Mouse (Mus musculus) frontal cortex, postnatal 14 days (tissue): Measurements from ENCODE around the gene Slc9a3r1.
A peak's percentile ranks its signal among the peaks of the same experiment; 100 is the strongest.

Experiments used
- DNase-seq, 2 experiments: peaks; one replicate each; pipeline ENCODE4 v3.0.0; 2022; ENCODE audit warnings: low spot score in 2 of 2

Gene Slc9a3r1

DNA sequence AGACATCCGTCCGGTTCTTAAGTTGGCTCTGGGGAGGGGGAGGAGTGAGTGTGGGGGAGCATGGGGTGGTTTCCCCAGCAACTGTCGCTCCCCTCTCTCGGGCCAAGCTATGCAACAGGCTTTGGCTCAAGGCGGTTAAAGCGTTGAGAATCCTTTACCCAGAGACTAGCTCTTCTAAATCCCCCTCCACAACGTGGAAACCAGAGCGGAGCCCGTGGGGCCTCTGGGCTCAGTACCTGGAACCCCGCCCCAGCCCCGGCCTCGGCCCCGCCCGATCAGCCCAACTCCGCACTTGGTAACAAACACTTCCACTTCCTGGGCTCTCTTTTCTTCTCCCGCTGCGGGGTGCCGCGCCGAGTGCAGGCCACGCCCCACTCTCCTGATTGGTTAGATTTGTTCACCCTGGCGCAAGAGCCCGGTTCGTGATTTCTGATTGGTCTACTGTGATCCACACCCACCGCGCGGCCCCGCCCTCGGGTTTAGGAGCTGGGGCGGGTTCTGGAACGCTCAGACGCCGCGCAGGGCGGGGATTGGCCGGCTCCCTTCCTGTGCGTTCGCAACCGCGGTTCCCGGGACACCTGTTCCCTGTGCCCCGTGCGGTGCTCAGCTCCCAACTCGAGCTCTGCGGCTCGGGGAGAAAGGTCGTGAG is at the start of gene Slc9a3r1:
TSS of gene Slc9a3r1 (plus strand) at position 510 of the 649 bp plus-strand sequence.
- DNase-seq, result peak; percentile 90

- no peak for DNase-seq
Observed at GRCm38 (mm10) chr11:115119409-115119808, 43.7 kb upstream of the Slc9a3r1 start.

- DNase-seq, result no peak
Observed at GRCm38 (mm10) chr11:115128483-115128882, 34.7 kb upstream of the Slc9a3r1 start.

DNA sequence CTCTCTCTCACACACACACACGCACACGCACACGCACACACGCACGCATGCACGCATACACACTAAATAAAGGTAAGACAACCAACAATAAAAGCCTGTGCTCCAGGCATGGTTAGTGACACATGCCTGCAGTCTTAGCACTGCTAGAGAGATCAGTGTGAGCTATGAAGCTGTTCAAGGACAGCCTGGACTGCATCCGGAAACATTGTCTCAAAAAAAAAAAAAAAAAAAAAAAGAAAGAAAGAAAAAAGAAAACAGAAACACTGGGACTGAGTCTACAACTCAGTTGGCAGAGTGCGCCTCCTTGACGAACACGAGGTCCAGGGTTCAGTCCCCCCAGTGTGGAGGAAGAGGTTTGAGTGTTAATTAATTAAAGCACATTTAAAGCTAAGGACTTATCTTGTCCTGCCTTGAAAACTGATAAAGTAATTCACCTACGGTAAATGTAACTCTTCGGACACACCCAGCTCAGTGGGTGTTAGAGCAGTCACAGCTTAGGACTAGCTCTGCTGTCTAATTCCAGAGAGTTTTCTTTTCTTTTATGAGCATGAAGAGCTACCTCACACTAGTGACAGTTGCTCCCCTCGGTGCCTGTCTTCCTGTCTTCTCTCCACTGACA is 33.5 kb upstream of the Slc9a3r1 start:
- DNase-seq, result no peak

GRCm38 (mm10) chr11:115131768-115132381 is 31.3 kb upstream of the Slc9a3r1 start:
- no peak for DNase-seq

DNA sequence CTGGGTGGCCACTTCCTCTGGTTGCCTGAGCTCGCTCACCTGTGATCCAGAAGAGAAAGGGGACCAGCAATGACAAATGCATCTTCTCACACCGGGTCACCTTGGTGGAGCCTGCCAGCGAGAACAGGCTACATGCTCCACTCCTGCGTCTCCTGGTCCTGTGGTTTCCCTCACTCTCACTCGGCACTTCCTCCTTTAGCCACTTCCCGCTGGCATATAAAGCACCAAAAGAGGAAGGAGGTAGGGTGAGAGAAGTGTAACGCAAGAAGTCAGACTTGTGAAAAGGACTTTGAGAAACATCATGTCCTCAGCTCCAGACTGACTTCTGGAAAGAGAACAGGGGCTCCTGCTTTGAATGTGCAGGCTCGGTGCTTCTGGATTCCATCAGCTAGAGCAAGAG is 29.3 kb upstream of the Slc9a3r1 start, which contains the start of gene Cd300lf:
TSS of gene Cd300lf (minus strand) at position 193 of the 400 bp plus-strand sequence.
- DNase-seq, result no peak

DNA sequence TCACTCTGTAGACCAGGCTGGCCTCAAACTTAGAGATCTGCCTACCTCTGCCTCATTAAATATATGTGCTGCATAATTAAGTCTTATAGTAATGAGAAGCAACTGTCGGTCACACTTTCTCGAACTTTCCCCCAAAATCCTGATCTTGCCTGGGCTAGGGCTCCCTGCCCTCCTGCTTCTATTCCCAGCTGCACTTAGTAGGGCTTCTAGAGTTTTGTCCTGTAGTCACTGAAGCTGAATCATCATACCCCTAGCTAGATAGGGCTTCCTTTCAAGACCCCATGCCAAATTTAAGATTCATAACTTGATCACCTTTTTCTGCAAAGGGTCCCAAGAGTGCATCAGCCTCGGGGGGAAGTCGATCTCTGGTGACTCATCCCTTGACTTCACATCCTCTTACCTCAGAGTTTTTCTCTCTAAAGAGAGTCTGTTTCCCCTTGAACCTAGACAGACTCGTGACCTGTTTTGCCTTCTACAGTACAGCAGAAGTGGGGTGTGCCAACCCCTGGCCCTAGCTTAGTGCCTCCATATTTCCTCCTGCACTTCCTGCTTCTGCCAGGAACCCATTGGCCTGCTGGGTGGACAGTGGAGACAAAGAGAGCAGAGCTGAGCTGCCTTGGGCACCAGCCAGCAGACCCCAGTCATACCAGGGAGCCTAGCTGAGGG is 24.4 kb upstream of the Slc9a3r1 start:
- no peak for DNase-seq

- no peak for DNase-seq
Observed at GRCm38 (mm10) chr11:115141970-115142369, 21.2 kb upstream of the Slc9a3r1 start.

DNA sequence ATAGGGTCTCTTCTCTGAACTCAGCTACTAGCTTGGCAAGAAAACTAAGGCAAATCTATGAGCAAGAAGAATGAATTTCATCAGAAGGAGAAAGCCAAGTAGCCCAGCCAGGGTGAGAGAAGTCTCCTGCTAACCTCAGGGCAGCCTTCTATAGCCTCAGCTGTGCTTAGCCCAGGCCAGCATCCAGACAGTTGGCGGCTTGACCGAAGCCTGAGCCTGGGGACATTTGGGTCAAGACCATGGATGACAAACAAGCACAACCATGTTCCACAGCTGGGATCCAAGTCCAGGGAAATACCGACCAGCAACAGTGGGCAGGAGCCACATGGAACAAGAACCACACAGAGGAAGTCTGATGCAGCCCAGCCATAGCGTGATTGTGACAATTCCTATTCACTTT is 15.3 kb upstream of the Slc9a3r1 start:
- no peak for DNase-seq

DNA sequence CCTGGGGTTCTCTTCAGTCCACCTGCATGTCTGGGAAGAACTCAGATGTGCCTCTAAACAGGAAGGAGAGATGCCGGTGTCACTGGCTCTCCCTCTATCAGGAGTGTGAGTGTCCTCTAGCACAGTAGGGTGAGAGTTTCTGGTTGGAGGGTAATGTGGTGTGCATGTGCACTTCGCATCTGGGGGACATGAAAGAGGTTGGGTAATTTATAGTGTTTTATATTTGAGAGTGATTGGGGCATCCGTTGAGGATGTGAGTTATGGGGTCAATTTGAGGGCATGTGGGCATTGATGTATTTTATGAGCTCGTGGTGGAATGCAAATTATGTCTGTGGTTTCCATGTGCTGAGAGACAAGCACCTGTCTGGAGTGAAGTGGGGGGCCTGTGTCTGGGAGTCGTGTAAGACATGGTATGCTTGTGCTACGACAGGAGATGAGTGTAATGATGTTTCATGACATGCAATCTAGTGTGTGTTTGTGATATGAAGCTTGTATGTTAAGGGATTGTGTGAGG is 12.3 kb upstream of the Slc9a3r1 start:
- no peak for DNase-seq

DNA sequence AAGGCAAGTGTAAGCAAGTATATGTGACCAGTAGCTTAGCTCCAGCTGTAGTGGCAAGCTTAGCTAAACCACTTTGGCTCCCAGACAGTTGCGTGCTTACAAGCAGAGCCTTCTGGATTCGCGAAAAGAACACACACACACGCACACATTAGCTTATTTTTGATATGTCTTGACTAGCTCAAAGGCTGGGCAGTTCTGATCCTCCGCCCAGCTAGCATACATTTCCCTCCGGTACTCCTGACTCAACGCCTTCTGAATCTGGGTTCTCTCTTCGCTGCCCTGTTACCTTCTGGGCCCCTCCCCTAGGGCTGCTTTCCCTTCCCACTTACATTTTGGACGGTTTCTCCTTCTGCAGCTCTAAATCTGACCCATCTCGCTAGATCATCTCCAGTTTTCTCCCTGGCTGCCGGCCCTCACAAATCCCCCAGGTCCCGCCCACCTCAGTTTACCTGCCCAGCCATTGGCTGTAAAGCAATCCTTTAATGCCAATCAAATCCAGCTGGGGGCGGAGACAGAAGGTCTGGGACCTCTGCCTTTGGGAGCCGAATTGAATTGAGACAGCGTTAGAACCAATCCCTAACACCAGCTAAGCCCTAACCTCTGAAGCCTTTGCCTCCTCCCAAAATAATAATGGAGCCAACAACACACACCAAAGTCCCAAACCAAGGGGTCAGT is 11.2 kb upstream of the Slc9a3r1 start:
- no peak for DNase-seq

- no peak for DNase-seq
Observed at GRCm38 (mm10) chr11:115153088-115153487, 10.1 kb upstream of the Slc9a3r1 start.

GRCm38 (mm10) chr11:115153699-115154292 is 9.3 kb upstream of the Slc9a3r1 start:
- DNase-seq, result peak in 1 of 2 experiments; percentile 55

DNA sequence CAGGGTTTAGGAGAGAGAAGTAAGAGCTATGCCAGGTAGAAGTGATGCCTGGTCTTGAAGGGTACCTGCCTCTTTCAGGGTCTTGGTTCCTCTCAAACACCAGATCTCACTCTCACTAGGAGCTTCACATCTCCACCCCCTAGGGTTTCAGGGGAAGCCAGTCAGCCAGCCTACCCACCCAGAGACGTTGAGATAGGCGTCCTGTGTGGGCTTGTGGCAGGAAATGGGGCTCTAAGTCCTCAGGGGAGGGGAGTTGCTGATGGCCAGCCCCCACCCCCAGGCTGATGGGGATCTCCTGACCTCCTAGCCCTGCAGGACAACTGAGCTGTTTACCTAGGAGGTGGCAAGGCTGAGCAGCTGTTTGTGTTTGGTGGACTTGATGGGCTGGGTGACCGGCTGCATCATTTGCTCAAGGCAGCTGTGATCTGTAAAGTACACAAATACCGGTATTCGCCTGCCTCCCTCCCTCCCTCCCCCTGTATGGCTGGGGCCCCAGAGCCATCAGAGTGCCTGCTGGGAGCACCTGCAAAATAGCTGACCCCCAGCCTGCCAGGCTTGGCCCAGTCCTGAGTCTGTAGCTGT is 8.0 kb upstream of the Slc9a3r1 start:
- no peak for DNase-seq

GRCm38 (mm10) chr11:115157933-115158719 is 5.0 kb upstream of the Slc9a3r1 start:
- no peak for DNase-seq

GRCm38 (mm10) chr11:115160016-115160797 is 2.9 kb upstream of the Slc9a3r1 start:
- DNase-seq, result peak in 1 of 2 experiments; percentile 55

- DNase-seq, result peak in 1 of 2 experiments; percentile 53
Observed at GRCm38 (mm10) chr11:115160883-115161577, 2.1 kb upstream of the Slc9a3r1 start.

- no peak for DNase-seq
Observed at GRCm38 (mm10) chr11:115161578-115162204, 1.4 kb upstream of the Slc9a3r1 start.
